Mouse (Mus musculus): ENCODE measurements around the gene Erc2.

The Erc2 gene

DNA sequence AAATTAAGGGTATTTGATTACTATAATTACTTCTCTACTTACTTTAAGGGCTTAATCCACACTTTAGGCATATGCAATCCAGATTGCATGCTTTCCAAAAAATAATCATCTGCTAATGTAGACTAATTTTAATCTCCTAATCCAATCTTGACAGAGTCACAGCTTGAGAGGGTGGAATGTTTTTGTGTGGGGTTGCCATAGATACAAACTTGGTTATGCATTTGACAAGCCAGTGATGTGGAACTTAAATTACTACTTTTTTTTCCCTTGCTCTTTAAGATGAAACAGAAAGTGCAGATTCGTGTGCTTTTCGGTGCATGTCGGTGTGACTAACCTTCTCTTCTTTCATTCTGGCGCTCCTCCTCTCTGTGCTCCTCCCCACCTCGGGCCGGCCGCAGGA lies 694.6 kb downstream of the Erc2 start:
- DNase-seq: no peak

DNA sequence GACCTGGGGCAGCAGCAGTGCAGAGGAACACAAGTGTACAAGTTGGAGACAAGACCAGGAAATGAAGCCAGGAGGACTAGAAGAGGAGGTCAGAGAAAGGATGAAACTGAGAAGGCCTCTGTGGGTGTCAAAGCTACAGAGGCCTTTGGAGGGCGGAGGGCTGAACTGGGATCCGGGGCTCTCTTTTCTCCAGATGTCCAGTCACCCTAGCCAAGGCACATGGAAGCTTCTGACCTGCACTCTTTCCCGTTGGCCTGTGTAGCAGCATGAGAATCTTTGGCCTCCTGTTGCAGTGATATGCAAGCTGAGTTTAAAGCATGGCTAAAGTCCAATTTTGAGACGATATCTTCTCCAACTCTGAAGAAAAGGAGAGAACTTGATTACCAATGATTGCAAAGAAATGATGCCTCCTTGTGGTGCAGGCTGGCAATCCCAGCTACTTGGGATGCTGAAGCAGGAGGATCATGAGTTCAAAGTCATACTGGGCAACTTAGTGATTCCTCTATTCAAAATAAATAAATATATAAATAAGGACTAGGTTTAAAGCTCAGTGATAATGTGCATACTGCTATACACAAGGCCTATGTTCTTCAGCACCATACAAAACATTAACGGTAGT lies 699.8 kb downstream of the Erc2 start:
- no peak for DNase-seq

DNA sequence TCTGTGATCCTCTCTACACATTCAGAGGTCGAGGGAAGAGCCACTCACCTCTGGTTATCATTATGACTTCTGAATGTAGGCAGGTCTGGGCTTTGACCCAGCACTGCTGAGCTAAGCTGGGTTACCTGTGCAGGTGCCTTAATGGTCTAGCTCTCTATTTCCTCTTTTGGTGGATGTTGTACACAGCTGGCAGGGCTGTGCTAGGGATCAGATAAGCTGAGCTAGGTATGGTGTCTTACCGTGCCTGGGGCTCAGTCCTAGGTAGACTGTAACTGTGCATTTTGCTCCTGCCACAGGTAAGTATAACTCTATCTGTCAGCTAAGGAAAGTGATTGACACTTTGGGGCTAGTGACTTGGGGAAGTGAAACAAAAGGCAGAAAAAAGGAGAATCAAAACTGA lies 701.0 kb downstream of the Erc2 start:
- DNase-seq: no peak

DNA sequence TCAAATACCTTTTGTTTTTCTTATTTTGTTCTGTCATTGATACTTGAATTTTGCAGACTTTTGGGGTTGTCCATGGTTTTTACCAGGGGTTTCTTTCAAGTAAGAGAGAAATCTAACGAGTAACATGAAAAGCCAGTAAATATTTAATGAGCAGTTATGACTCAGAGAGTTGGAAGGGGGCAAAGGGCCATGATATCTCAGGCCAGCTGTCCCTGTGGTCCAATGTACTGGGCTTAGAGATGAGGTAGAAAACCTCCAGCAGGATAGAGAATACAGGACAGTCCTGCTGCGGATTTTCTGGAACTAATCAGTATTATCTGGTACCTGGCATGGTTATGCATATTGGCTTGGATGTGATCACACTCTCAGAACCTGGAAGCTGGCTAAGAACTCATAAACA lies 701.5 kb downstream of the Erc2 start:
- no peak for DNase-seq

DNA sequence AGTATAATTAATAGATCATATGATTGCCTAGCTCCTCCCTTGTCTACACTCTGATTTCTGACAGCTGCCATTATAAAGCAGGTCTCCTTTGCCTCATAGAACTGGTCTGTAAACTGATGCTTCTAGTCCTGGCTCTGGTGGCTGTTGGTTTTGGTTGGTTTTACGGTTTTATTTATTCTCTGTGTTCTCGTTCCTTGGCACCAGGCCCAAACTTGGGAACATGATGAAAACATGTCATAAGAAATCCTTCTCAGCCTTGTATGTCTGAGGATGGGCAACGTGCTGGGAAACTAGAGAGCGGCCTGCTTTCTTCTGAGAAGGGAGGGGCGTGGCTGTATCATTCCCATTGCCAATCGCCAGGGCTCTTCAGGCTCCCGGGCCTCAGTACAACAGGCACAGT lies 704.2 kb downstream of the Erc2 start:
- DNase-seq: no peak

DNA sequence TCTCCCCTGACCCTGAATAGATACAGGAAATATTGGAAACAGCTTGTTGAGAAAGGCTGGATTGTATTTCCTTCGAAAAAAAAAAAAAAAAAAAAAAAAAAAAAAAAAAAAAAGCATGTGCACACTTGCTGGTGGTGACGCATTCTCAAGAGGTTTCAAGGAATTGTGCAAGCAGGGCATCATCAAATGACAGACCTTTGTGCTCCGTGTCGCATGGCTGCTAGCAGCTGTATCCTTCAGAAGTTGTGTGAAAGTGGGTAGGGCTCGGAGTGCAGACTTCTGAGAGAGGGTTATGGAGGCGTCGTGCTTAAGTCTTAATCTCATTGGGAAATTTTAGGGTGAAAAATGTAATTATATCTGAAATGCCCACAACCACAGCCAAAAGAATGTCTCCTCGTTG lies 706.3 kb downstream of the Erc2 start:
- DNase-seq: no peak

DNA sequence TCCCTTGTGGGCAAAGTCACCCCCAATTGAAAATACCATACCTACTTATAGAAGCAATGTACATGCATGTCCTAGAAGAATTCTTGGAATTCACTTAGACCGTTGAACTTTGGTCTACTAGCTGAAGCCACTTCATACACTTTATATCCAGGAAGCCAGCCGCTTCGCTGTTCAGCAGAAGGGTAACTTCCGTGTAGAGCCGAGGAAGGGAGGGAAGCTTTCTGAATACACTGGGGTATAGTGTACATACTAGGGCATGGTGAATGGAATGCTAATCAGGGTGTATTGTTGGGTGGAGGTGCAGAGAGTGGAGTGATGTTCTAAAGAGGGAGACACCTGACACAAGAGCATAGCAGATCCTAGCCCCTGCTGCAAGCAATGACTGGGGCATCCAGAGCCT lies 708.9 kb downstream of the Erc2 start:
- DNase-seq: no peak

DNA sequence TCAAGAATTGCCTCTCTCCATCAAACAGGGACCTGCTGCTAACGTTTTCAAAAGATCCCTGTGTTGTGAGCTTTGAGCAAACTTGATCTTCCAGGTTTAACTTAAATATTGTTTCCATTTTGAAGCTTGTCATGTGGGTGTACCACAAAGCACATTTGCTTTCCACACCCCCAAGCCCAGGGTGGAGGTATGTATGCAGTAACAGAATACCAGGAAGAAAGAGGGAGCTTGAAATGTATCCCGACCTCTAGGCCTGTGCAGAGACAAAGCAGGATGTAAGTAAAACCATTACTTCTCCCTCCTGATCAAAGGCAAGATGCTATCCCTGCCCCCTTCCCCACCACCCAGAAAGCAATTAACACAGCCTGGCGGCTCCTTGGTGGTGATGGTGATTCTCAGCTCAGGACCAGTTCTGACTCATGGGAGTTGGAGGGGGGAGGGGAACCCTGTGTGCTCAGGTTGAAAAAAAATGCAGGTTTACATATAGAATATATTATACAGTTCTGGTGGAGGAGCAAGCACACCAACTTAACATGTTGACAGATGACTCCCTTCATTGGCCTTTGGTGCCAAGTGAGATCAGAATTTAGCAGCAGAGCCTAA lies 710.2 kb downstream of the Erc2 start:
- no peak for DNase-seq

DNA sequence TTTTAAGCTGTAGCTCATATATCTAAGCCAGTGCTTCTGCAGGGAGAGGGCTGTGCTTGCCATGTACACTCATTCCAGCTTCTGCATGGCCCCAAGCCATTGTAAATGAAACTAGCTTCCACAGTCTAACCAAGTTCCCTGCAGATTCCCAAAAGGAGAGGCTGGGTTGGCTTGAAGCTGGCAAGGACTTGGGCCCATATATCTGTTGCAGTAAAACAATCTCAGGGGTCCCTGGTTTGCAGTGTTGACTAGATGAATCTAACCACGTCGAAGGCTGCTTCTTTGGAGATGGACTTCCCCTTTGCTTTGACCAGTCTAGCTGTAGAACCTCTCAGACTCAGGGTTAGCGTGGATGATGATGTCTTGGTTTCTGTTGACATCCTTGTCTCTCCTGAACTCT lies 716.9 kb downstream of the Erc2 start:
- no peak for DNase-seq

DNA sequence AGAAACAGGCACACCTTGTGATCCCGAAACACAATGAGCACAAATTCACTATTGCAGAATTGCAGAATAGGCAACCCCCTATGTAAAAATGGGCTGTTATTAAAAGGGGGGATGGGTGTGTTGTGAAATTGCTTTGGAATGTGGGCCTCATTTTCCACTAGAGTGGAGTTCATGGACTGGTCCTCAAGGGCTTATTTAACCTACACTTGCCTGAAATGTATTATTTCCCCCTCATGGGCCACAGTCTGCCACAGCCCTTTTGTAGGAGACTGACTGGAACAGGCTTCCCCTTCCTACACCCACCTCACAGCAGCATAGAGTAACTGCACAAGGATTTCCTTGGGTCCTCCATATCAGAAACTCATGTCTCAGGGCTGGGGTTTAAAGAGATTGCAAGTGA lies 726.9 kb downstream of the Erc2 start:
- DNase-seq: no peak

DNA sequence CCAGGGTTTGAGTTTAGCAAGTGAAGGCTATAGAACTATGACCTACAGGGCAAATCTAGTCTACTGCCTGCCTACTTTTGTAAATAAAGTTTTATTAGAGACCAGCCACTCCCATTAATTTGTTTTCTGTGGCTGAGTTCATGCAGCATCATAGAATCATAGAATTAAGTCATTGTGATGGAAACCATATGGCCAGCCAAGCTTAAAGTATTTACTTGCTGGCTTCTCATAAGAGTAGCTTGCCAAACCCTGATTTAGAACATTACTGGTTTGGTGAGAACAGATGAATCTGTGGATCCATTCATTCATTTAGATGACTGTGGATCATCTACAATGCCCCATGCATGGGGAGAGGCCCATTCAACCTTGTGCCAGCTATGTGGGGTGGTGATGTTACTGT lies 733.8 kb downstream of the Erc2 start:
- DNase-seq: no peak

DNA sequence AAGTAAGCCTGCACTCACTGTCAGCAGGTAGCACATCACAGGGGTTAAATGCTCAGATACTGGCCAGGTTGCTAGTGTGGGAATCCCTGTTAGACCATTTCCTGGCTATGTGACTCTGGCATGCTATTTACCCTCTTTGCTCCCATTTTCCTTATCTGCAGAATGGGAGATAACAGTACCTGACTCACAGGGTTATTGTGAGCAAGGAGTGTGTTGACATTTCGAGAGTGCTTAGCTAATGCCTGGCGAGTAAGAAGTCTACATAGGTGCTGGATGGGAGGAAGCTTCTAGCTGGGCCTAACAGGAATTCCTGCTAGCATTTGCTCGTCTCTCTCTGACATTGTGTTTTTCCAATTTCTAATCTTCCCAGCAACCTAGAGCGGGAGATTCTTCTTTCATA lies 737.3 kb downstream of the Erc2 start:
- peak in 1 of 2 experiments; percentile 3 for DNase-seq

DNA sequence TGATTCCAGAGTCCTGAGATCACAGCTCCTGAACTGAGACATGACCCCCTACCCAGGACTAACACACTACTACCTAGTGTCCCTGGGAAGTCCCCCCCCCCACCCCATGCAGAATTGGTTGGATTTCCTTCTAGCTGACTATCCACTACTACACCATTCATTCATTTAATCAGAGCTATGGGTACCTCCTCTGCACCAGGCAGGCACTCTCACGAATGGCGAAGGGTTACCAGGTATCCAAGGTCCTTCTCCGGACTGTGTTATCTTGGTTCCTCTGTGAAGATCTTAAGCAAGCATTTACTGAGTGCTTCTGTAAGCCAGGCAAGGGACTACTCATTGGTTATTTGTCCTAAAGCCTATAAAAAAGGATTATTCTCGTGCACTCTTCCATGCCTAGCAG lies 737.8 kb downstream of the Erc2 start:
- DNase-seq: no peak

DNA sequence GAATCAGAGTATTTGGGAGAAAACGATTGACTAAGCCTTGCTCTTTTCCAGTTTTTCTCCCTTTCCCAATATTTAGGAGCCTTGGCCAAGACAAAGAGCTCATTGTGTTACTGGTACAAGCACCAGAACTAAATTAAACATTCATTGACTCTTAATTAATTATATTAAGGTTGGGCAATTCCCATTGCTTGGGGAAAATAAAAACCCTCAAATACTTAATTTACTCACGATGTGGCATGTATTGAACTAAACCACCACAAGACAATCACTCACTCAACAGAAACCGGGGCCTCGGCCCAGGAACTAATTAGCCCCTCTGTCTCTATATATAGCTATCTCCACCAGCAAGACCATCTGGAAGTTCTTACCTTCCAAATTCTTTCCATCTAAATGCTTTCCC lies 740.1 kb downstream of the Erc2 start:
- no peak for DNase-seq

DNA sequence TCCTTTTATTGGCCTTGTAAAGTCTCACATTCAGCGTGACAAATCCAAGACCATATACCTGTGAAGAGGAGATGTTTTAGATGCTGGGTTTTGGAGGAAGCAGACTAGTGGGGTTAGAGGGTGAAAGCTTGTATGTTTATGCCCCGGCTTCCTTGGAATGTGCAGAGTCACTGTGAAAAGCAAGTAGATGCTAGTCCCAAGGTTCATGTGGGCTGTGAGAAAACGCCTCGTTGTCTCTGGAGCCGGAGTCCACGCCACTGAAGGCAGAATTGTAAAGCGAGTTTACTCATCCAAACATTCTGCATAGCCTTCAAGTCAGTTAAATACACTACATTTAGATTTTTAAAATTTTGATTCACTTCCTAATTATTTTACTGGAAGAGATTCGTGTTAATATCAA lies 748.5 kb downstream of the Erc2 start:
- no peak for DNase-seq

DNA sequence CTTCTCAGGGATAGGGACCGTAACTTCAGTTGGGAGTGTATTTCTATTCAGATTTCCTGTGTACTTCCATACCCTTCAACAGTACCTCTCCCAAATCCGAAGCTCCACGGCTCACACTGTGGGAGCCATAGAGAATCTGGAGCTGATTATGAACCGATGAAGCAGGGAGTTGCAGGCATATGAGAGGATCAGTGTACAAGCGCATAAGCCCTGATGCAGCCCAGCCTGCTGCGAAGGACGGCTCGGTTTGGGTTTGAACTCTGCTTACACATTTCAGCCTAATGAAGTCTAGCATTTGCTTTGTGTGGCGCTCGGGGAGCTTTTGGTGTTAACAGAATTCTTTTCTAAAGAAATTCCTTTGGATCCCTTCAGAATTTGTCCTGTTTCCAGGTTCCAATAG lies 749.4 kb downstream of the Erc2 start:
- DNase-seq: no peak

DNA sequence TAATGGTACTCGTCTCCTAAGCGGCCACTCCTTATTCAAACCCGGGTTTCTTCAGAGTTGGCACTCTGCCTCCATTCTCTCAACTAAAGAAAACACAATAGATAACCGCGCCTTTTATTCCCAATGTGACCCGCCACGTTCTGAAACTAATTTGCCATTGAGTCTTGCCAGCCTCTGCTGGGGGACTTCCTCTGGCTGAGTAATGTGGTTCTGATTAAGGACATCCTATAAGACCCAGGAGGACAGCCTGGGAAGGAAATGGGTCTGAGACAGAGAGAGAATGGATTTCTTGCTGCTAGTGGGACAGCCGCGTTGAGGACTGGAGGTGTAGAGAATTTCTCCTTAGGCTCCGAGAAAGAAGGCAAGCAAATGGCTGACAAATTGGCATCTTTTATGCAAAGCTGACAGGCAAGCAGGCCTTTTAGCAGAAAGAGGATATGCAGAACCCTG lies 753.4 kb downstream of the Erc2 start:
- DNase-seq: peak in 1 of 2 experiments; percentile 5

DNA sequence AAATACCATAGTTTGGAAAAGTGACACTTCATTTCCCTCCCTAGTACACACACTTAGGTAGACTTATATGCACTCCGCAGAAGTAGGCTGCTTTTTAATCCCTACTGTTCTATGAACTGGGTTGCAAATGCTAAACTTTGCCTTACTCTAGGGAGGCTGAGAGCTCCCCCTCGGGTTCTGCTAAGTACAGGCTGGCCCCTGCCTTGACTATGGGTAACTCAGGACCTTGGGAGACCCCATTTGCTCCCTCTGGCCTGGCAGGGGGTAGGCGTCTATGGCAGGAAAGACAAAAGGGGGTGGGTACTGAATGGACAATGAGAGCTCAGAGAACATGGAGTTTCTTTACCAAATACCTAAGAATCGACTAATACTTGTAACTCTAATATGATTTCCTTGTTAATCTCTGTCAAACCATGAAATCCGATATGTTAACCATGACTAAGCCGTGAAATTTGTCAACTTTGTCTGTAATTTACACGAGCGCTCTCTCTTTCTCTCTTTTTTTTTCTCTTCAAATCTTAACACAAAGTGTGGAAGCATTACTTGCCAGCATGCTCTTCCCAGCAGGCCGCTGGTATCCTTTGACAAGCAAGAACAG lies 754.1 kb downstream of the Erc2 start:
- DNase-seq: no peak

DNA sequence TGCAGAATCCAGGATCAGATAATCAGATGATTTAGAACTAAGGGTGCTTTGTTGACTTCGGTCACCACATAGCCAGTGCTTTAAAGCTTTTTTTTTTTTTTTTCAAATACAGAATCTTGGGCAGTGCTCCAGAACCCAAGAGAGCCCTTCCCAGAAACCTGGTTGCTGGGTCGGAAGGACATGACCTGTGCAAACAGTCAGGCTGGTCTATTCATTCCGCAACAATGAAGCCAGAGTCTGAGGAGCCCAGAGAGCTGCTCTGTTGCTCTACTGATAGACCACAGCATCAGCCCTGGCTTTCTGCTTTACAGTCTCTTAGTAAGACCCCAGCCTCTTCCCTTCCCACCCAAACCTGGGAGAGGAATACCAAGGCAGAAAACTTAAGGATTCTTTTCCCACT lies 755.3 kb downstream of the Erc2 start:
- peak; percentile 8 to 30 for DNase-seq

DNA sequence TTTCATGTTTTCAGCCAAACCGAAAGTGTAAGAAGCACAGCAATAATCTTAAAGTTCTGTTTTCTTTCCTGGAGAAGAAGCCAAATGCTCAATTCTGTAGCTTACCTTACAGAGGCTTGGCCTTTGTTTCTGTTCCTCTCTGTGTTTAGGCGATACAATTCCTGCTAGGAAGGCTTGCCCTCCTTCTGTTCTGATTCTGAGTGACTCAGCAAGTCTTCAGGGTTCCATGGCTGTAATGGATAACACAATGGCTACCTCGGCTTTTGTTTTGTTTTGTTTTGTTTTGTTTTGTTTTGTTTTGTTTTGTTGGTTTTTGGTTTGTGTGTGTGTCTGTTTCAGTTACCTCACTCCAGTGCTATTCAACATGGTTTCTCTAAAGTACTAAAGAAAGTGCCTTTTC lies 757.9 kb downstream of the Erc2 start:
- DNase-seq: no peak

DNA sequence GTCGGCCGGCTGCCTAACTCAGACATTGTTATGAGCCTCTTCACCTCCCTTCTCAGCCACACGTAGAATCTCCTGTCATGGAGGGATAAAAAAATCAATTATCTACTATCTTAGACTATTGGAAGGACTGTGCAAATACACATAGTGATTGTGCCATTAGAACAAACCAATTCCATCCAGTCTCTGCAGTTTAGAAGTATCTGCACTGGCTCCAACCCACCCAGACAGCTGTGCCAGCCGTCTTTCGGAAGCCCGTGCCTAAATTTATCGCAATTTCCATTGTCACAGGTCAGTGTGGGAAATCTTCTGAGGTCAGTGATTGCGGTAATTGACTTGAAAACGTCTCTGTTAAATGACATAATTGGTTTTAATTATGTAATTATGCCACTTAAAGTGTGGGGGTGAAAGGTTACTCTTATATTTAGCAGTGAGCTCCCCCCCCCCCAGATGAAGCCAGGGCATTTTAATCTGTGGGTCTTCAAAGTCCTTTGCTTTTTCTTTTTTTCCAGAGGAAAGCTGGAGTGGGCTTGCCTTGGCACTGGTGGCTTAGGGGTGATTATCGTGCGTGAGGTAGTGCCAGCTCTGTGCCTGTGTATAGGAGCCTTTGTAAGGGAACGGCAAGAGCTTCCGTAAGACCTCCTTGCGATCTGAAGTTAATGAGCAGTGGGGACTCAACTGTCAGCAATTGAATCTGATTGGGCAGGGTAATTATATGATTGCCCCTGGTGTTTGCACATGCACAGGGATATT lies 759.7 kb downstream of the Erc2 start:
- DNase-seq: no peak

DNA sequence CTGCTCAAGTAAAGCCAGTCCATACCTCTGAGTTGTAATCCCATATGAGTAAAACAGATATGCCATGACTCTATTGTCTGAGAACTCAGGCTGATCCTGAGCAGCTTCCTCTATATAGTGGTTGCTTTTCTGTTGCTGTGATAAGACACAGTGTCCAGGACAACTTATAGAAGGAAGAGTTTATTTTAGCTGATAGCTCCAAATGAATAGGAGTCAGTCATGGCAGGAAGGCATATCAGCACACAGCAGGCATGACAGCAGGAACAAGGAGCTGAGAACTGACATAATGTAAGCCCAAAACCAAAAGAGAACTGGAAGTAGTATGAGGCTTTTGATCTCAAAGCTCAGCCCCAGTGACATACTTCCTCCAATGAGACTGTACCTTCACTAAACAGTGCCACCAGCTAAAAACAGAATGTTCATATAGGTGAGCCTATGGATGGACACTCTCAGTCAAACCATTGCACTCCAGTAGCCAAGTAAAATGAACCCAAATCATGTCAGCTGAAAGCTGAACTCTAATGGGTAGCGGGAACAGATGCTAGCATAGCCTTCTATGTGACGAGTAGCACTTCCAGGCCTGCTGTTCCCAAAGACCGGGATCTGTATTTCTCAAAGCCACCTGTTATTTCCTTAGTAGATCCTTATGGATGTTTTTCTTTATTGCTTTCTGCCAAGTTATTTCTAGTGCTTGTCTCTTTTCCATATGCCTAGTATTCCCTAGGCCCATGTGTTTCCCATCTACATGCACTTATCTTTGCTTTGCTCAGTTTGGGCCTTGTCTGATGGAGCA lies 764.8 kb downstream of the Erc2 start:
- no peak for DNase-seq

DNA sequence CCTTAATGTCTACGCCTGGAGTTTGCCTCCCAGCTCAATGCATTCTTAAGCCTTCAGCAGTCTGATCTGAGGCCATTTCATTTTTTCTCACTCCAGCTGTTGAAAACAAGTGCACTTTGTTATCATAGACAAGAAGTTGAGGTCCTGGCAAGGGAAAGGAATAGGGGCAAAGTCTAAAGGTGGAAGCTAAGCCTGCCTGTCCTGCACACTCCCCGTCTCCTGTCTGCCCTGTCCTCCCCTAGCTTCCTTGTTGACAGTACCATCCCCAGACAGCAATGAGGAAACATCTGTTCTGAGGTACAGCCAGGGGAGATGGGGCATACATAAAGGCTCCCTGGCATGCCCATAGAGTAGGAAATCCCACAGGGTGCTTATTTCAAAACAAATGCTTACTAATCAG lies 776.7 kb downstream of the Erc2 start:
- DNase-seq: no peak

Measured in lung, adult 18-20 months (tissue).